Mouse (Mus musculus): Measurements from ENCODE around the gene Ncor2. TPM values are rescaled to one million over a fixed set of nuclear protein-coding genes. Genes with fewer than 3 reads are reported as not detected.

The Ncor2 gene
- polyA plus RNA-seq, 1 experiment from 2014 or later = 25.1 TPM

DNA sequence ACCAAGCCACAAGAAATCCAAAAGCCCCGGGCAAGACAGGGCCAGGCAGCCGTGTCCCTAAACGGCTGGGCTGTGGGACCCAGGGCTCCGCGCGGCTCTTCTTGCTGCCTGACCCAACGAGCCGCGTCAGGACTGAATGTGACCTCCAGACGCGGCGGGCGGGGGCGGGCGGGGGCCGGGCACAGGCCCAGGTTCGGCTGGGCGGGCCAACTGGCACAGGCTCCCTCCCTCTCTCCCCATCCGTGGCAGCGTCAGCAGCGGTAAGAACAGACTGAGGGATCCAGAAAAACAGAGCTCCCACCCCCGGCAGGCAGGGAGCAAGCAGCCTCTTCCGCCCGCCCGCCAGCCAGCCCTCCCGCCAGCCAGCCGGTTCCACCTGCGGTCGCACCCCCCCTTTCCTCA lies 120.8 kb downstream of the Ncor2 start:
- peaks cover 22% of the 10 kb centered on the region for H3K36me3 ChIP-seq

DNA sequence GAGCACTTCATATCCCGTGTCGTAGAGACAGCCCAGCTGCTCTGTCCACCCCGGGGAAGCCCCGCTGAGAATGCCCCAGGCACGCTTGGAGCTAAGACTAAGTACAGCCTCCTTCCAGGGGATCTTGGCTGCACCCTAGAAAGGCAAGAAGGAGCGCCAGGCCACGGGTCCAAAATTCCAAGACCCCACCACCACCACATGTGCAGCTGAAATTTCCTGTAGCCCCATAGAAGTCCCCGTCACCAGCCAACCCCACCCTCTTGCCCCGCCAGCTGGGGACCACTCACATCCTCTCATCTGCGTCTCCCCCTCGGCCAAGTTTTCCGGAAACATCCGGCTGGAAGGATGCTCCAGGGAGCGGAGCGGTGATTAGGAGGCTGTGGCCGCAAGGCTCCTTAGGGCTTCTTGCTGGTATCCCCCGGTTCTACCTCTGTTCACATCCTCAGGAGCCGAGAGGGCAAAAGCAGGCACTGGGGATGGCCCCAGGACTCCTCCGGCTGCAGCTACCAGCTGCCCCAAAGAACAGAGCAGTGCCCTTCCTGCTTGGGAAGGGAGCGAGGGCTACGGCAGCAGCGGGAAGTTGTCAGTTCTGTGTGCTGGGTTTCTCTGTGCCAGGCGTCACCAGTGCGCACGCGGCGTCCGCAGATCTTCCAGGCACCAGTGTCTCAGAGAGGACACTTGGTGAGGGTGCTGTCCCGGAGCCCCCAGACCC lies 121.3 kb downstream of the Ncor2 start:
- Histone ChIP-seq H3K9ac (replicated peaks) (peak overlapping the region; percentile 50; the same call in 1 of the 2 replicates), H3K4me3 (peak overlapping the region; percentile 32), H3K4me1 (peaks cover 50% of the 10 kb centered on the region), H3K36me3 (peaks cover 22% of the 10 kb centered on the region), H3K4me2 (replicated peaks) (peak overlapping the region; percentile 57), H3K27ac (replicated peaks) (peak overlapping the region; percentile 50), H3K9me3 (no peaks in the 10 kb centered on the region), H3K27me3 (peaks cover 18% of the 10 kb centered on the region)
- 6% methylated on average over 29 of the region's 29 CpGs for WGBS
- ATAC-seq (ENCODE audit: low FRiP score, low read depth) = no peak

More for the DNA sequence above, 120.8 kb downstream of the Ncor2 start:
- Histone ChIP-seq H3K9me3 (no peaks in the 10 kb centered on the region), H3K4me2 (replicated peaks) (peak overlapping the region; percentile 57), H3K4me3 (peak overlapping the region; percentile 32), H3K4me1 (peaks cover 56% of the 10 kb centered on the region), H3K27ac (replicated peaks) (peak overlapping the region; percentile 50), H3K27me3 (peaks cover 18% of the 10 kb centered on the region), H3K9ac (replicated peaks) (peak overlapping the region; percentile 50)
- WGBS = 4% methylated on average over 27 of the region's 29 CpGs
- 0 out of 2 replicates have a peak, but pooled peaks have one; percentile 13 for ATAC-seq (ENCODE audit: low FRiP score, low read depth)

DNA sequence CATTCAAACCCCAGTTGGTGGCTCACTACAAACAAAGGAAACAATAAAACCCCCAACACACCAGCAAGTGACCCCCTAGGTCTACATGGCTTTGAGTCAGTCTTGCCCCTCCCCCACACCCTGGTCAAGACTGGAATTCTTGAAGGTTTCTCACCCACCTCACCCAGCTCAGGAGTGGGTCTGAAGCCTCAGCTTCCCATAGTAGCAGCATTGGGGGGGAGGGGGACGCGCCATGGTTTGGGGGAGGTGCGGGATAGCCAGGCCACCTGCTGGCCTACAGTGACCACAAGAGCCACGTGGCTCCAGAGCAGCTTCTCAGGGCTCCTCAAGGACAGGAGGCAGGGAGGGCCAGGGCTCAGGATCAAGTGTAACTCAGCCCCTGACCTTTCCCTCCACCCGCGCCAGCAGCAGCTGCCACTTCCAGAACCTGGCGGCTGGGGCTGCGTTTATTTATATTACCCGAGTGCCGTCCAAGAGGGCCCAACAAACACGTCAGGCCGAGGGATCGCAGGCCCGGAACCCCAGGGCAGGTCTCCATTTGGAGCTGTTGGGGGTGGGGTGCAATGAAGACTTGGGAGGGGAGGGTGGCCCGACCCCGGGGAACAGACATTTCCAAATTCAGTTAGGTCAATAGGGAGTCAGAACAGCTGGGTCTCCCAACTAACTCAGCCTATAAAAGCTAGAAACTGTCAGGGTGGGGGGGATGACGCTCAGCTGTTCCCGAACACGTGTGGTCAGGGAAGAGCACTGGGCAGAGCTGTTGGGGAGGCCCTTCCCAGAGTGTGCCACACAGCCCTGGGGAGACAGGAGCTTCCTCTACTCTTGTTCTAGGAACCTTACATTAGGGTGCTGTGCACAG lies 122.1 kb downstream of the Ncor2 start:
- peak overlapping the region; percentile 57 for H3K4me2 ChIP-seq (replicated peaks)
- H3K4me1 ChIP-seq = peaks cover 52% of the 10 kb centered on the region
- ATAC-seq (ENCODE audit: low FRiP score, low read depth) = peak; percentile 49; the same call in 1 of the 2 replicates
- peak overlapping the region; percentile 20; the same call in 1 of the 2 replicates for H3K9ac ChIP-seq (replicated peaks)
- peaks cover 22% of the 10 kb centered on the region for H3K36me3 ChIP-seq
- WGBS = 7% methylated on average over 19 of the region's 19 CpGs
- peaks cover 18% of the 10 kb centered on the region for H3K27me3 ChIP-seq
- H3K4me3 ChIP-seq = no peak overlapping the region
- H3K9me3 ChIP-seq = no peaks in the 10 kb centered on the region
- peak overlapping the region; percentile 50 for H3K27ac ChIP-seq (replicated peaks)

DNA sequence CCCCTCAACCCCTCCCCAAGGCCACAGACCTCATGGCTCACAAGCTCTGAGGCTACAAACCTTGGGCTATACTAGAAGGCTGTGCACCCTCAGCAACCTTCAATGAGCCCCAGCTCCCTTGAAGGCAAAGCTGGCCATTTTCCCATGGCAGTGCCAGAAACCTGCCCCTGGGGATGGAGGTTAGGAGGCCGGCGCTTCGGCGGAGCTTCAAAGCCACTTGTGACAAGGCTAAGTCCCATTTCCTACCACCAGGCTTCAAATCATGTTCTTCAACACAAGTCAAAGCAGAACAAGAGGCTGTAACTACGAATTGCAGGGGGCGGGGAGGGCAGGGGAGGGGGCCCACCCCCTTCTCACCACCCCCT lies 122.7 kb downstream of the Ncor2 start:
- Histone ChIP-seq H3K9ac (replicated peaks) (peak overlapping the region; percentile 20; the same call in 1 of the 2 replicates), H3K9me3 (no peaks in the 10 kb centered on the region), H3K27ac (replicated peaks) (no peak overlapping the region), H3K4me2 (replicated peaks) (peak overlapping the region; percentile 28), H3K4me1 (peaks cover 52% of the 10 kb centered on the region), H3K27me3 (peaks cover 18% of the 10 kb centered on the region), H3K4me3 (no peak overlapping the region), H3K36me3 (peaks cover 22% of the 10 kb centered on the region)
- WGBS = 10% methylated on average over 6 of the region's 6 CpGs
- ATAC-seq (ENCODE audit: low FRiP score, low read depth) = peak; percentile 11; the same call in 1 of the 2 replicates

DNA sequence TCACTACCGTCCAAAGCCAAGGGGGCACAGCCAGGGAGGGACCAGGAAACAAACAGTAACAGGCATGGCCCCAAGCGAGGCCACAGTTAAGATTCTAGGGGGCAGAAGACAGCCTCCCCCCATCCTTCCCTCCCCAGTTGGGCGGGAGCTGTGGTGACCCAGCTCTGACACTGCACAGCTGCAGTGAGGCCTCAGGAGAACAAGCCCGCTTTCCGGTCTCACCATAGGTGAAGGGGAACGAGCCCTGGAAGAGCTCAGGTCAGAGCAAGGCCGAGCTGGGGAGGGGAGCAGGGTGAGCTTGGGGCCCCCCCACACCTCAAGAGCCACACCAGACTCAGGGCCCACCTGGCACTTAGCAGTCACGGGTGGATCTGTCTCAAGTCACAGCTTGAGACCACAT lies 123.1 kb downstream of the Ncor2 start:
- Histone ChIP-seq H3K4me3 (no peak overlapping the region), H3K36me3 (peaks cover 26% of the 10 kb centered on the region), H3K9ac (replicated peaks) (no peak overlapping the region), H3K4me1 (peaks cover 52% of the 10 kb centered on the region), H3K9me3 (no peaks in the 10 kb centered on the region), H3K4me2 (replicated peaks) (no peak overlapping the region), H3K27ac (replicated peaks) (no peak overlapping the region), H3K27me3 (peaks cover 18% of the 10 kb centered on the region)
- WGBS = 48% methylated on average over 8 of the region's 8 CpGs
- ATAC-seq (ENCODE audit: low FRiP score, low read depth) = no peak

DNA sequence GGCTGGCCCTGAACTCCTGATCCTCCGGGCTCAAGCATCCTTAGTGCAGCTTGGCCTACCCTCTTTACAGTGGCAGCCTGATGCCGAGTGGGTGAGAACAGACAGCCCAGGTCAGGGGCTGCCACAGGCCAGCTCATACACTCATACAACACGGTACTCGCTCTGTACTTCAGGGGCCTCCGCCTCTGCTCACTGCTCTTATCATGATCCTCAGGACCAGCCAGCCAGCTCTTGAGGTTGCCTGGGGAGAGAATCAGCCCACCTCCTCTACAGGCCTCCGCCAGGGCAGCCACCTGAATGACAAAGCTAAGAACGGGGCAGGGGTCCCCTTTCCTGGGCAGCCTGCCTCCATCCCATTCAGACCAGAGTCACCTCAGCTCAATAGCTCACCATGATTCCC lies 125.4 kb downstream of the Ncor2 start:
- Histone ChIP-seq H3K4me2 (replicated peaks) (no peak overlapping the region), H3K9ac (replicated peaks) (no peak overlapping the region), H3K27ac (replicated peaks) (no peak overlapping the region), H3K36me3 (peaks cover 42% of the 10 kb centered on the region), H3K4me1 (peaks cover 35% of the 10 kb centered on the region), H3K27me3 (peaks cover 7% of the 10 kb centered on the region), H3K4me3 (no peak overlapping the region), H3K9me3 (no peaks in the 10 kb centered on the region)
- 74% methylated on average over 7 of the region's 7 CpGs for WGBS
- ATAC-seq (ENCODE audit: low FRiP score, low read depth) = no peak

DNA sequence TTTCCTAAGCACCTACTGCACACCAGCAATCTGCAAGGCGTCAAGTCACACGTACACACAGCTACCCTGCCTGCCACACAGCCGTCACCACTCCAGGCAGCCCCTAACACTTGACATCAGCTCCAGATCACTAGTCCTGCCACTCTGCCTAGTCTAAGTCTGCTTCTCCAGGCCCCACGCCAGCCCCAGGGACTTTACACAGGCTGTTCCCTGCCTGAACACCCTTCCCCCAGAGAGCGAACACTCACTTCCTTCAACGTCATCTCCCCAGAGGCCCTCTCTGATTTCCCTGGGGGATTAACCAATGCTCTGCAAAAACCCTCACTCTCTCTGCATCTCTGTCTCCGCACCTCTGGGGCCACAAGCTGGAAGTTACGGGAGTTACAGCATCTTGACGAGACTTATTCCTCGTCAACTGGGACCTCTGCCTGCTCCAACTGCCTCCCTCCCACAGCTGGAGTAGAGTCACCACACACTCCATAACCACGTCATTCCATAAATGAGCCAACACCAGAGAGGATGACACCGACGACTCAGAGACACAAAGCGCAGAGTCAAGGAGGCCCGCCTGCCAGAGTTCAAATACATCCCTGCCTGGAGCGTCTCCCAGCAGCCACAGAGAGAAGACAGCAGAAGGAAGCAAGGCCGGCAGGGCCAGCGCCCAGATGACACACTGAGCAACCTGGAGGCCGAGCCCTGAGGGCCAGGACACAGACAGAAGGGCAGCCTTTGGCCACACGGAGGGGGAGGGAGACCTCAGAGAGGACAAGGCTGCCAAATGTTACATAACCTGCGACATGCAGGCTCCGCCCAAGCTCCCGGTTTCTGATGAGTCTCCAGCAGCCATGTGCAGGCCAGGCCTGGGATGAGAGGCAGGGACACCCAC lies 126.2 kb downstream of the Ncor2 start:
- H3K9me3 ChIP-seq = no peaks in the 10 kb centered on the region
- H3K27me3 ChIP-seq = peaks cover 6% of the 10 kb centered on the region; the same call in 1 of the 2 replicates
- H3K36me3 ChIP-seq = peaks cover 50% of the 10 kb centered on the region
- no peak overlapping the region for H3K4me3 ChIP-seq
- no peak for ATAC-seq (ENCODE audit: low FRiP score, low read depth)
- peaks cover 27% of the 10 kb centered on the region for H3K4me1 ChIP-seq
- WGBS = 79% methylated on average over 23 of the region's 23 CpGs
- H3K4me2 ChIP-seq (replicated peaks) = no peak overlapping the region
- H3K27ac ChIP-seq (replicated peaks) = no peak overlapping the region; the same call in 1 of the 2 replicates
- no peak overlapping the region for H3K9ac ChIP-seq (replicated peaks)

DNA sequence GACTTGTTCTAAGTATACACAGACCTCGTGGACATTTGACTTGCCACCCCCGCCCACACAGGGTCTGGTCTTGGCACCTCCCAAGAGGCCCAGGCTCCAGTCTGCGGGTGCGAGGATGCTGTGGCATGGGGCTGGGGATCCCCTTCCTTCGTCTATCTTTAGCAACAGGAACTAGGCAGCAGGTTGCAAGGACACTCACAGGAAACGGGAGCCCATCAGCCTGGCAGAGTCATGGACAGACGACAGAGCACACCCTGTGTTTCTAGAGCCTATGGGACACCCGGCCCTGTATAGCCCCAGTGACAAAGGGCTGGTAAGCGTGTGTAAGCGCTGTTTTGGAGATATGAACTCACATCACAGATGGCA lies 126.8 kb downstream of the Ncor2 start:
- no peak overlapping the region for H3K4me3 ChIP-seq
- WGBS = 87% methylated on average over 10 of the region's 10 CpGs
- H3K27ac ChIP-seq (replicated peaks) = no peak overlapping the region; the same call in 1 of the 2 replicates
- no peak overlapping the region for H3K4me2 ChIP-seq (replicated peaks)
- H3K9me3 ChIP-seq = no peaks in the 10 kb centered on the region
- H3K9ac ChIP-seq (replicated peaks) = no peak overlapping the region
- H3K36me3 ChIP-seq = peaks cover 56% of the 10 kb centered on the region
- H3K4me1 ChIP-seq = peaks cover 21% of the 10 kb centered on the region
- ATAC-seq (ENCODE audit: low FRiP score, low read depth) = no peak
- H3K27me3 ChIP-seq = no peaks in the 10 kb centered on the region

DNA sequence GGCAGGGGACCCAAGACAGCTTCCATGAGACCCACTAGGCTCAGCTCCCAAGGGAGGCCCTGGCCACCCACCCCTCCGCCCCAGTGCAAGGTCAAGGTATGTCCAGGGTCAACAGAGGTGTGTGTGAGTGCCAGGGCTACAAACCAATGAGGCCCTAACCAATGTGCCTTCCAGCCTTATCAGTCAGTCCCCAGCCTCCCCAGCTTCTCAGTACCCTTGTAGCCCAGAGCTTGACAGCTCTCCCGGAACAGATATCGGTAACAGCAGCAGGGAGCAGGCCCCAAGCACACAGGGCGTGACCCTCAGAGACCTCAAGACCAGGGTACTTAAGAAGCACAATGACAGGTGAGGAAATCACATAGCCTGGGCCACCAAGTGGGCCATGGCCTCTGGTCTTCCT lies 129.5 kb downstream of the Ncor2 start:
- Histone ChIP-seq H3K9ac (replicated peaks) (no peak overlapping the region), H3K36me3 (peaks cover 64% of the 10 kb centered on the region), H3K9me3 (no peaks in the 10 kb centered on the region), H3K4me2 (replicated peaks) (no peak overlapping the region), H3K4me3 (no peak overlapping the region), H3K27ac (replicated peaks) (no peak overlapping the region), H3K27me3 (no peaks in the 10 kb centered on the region), H3K4me1 (peaks cover 26% of the 10 kb centered on the region)
- ATAC-seq (ENCODE audit: low FRiP score, low read depth) = no peak
- 90% methylated on average over 4 of the region's 4 CpGs for WGBS

DNA sequence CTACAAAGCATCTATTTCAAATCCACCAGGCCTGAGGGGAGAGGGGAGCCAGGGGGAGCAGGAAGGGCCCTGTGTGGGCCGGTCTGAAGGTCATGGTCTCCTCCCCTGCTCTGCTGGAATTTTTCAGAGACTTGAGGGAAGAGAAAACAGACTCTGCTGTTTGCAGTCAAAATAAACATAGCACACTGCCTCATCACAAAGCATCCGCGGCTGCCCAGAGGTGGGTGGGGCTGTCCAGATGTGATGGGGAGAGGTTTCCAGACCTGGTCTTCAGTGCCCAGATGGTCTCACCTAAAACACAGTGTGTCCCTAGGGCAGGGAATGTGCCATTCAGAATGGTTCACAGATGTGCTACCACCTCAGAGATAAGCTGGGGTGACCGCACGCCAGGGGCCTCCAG lies 132.6 kb downstream of the Ncor2 start:
- no peak for ATAC-seq (ENCODE audit: low FRiP score, low read depth)
- Histone ChIP-seq H3K9me3 (no peaks in the 10 kb centered on the region), H3K4me2 (replicated peaks) (no peak overlapping the region), H3K36me3 (peaks cover 72% of the 10 kb centered on the region), H3K4me3 (no peak overlapping the region), H3K27ac (replicated peaks) (no peak overlapping the region), H3K9ac (replicated peaks) (no peak overlapping the region), H3K27me3 (no peaks in the 10 kb centered on the region), H3K4me1 (peaks cover 25% of the 10 kb centered on the region)
- 68% methylated on average over 5 of the region's 5 CpGs for WGBS

DNA sequence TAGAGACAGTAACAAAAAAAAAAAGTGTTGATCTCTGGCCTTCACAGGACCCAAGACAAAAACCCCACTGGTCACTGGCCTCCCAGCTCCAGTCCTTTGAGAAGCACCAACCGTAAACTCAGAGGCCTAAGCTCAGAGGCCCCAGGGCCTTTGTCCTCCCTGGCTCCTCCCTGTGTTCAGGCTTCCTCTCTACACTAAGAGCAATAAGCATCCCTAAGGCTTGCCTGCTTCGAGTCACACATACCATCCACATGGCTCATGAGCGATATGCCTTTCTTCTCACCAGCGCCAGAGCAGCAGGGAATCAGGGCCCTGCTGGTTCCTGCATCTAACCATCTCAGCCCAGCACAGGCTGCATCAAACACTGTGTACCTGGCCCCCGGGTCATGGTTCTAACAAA lies 133.8 kb downstream of the Ncor2 start:
- Histone ChIP-seq H3K4me3 (no peak overlapping the region), H3K9ac (replicated peaks) (no peak overlapping the region), H3K36me3 (peaks cover 72% of the 10 kb centered on the region), H3K4me1 (peaks cover 25% of the 10 kb centered on the region), H3K4me2 (replicated peaks) (no peak overlapping the region), H3K9me3 (no peaks in the 10 kb centered on the region), H3K27ac (replicated peaks) (peak overlapping the region; percentile 58), H3K27me3 (no peaks in the 10 kb centered on the region)
- WGBS = 14% methylated on average over 5 of the region's 5 CpGs
- ATAC-seq (ENCODE audit: low FRiP score, low read depth) = no peak
